Comparison of ENCODE assay signal across 20 mouse cellular contexts in the genomic region with DNA sequence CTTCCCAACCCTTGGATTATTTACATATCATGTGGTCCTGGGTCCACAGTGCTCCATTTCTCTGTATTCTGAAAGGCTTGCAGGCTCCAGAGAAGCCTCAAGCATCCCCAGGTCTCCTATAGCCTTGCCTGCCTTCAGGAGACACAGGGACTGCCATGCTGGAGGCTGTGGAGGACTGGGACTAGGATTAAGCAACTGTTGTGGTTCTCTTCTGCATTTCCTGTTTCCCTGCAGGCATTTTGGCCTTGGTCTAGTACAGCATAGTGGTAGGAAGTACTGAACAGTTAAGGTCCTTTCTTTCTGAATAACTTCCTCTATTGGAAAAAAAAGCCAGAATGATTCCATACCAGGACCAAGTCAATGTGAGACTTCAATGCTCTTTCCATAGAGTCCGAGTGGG.
"Had no signal": no experiment of that assay in that cellular context is flagged by ENCODE, and none has a peak within 500 bp of the region (broad histone marks: within the 10 kb centered on the region; RNA-seq: fewer than 3 reads in every experiment).

No protein-coding gene starts in this region.

- ATAC-seq: forebrain, embryonic 13.5 days; forebrain, embryonic 14.5 days; forebrain, embryonic 15.5 days; forebrain, embryonic 16.5 days; forebrain, postnatal 0 days had no signal

- DNase-seq: cerebellum, adult 8-10 months; cerebellum, adult 9-10 months; cerebellum, adult 9-11 months; cerebellum, postnatal 10 days; cerebellum, postnatal 14 days; cerebellum, postnatal 25 days; cerebellum, postnatal 36 days; embryo, embryonic 11 days; forebrain, postnatal 0 days; gastrocnemius, adult 2 months; gastrocnemius, postnatal 10 days; gastrocnemius, postnatal 14 days; gastrocnemius, postnatal 25 days; gastrocnemius, postnatal 36 days; heart, adult 18-20 months; heart, adult 2 months had no signal
